Mouse (Mus musculus): ENCODE results near the gene Gm21828. TPM values are rescaled to one million over a fixed set of nuclear protein-coding genes. Genes with fewer than 3 reads are reported as not detected.
"Not testable (repeated sequence)": the region's sequence is repeated elsewhere in the genome, so short reads cannot be mapped to it uniquely, and the experiment has no call there.

Gm21828 gene
- not detected in 2 replicates for total RNA-seq (2014; rRNA removed; ENCODE audit: low replicate concordance)
- not detected in 2 replicates for polyA plus RNA-seq (2015; fragmentation: Nextera tagmentation; extraction: Ambion mirVana)

- no CpG with 5 or more reads among the region's 3 CpGs for WGBS
- not testable (repeated sequence) for H3K4me1 ChIP-seq (ENCODE audit: control insufficient read depth, insufficient read depth); H3K9me3 ChIP-seq (replicated peaks; ENCODE audit: control insufficient read depth, low read length); H3K27me3 ChIP-seq (ENCODE audit: control insufficient read depth, insufficient read depth, low read length); H3K4me3 ChIP-seq (ENCODE audit: low read depth, low read length); H3K27ac ChIP-seq (ENCODE audit: low read depth); H3K36me3 ChIP-seq (replicated peaks; ENCODE audit: control insufficient read depth, insufficient read depth, low read length); H3K9ac ChIP-seq (replicated peaks; ENCODE audit: low read depth, low read length); H3K4me2 ChIP-seq (ENCODE audit: low read depth, low read length); ATAC-seq (ENCODE audit: insufficient read depth, low read depth); DNase-seq (ENCODE audit: low spot score)
Measured at GRCm38 (mm10) chrY:13223828-13224227, at the start of gene Gm21828. Gene Gm21828, minus strand, starts transcription at chrY:13223928.

- not testable (repeated sequence) for H3K27me3 ChIP-seq (ENCODE audit: control insufficient read depth, insufficient read depth, low read length); DNase-seq (ENCODE audit: low spot score); H3K4me1 ChIP-seq (ENCODE audit: control insufficient read depth, insufficient read depth); H3K36me3 ChIP-seq (replicated peaks; ENCODE audit: control insufficient read depth, insufficient read depth, low read length); H3K27ac ChIP-seq (ENCODE audit: low read depth); H3K4me2 ChIP-seq (ENCODE audit: low read depth, low read length); H3K9ac ChIP-seq (replicated peaks; ENCODE audit: low read depth, low read length); H3K9me3 ChIP-seq (replicated peaks; ENCODE audit: control insufficient read depth, low read length); ATAC-seq (ENCODE audit: insufficient read depth, low read depth); H3K4me3 ChIP-seq (ENCODE audit: low read depth, low read length)
Measured at GRCm38 (mm10) chrY:13252091-13252490, 28.4 kb upstream of the Gm21828 start, which contains the start of the genes Gm21440 and Gm21454. Gene Gm21440, plus strand, starts transcription at chrY:13252391. Gene Gm21454, plus strand, starts transcription at chrY:13252442.

Other genes with a start within 250 kb of the Gm21828 start
- gene Gm20807, start 181.0 kb downstream of the Gm21828 start, total RNA-seq (2014; rRNA removed; ENCODE audit: low replicate concordance), result not detected in 2 replicates
- gene Gm20807, start 181.0 kb downstream of the Gm21828 start, polyA plus RNA-seq (2015; fragmentation: Nextera tagmentation; extraction: Ambion mirVana), result not detected in 2 replicates
- not detected in 2 replicates for gene Gm21891, start 90.4 kb downstream of the Gm21828 start, total RNA-seq (2014; rRNA removed; ENCODE audit: low replicate concordance)
- not detected in 2 replicates for gene Gm21891, start 90.4 kb downstream of the Gm21828 start, polyA plus RNA-seq (2015; fragmentation: Nextera tagmentation; extraction: Ambion mirVana)
- not detected in 2 replicates for gene Gm21425, start 62.0 kb downstream of the Gm21828 start, total RNA-seq (2014; rRNA removed; ENCODE audit: low replicate concordance)
- not detected in 2 replicates for gene Gm21425, start 62.0 kb downstream of the Gm21828 start, polyA plus RNA-seq (2015; fragmentation: Nextera tagmentation; extraction: Ambion mirVana)
- gene Gm21440, start 28.5 kb upstream of the Gm21828 start, total RNA-seq (2014; rRNA removed; ENCODE audit: low replicate concordance), result not detected in 2 replicates
- not detected in 2 replicates for gene Gm21440, start 28.5 kb upstream of the Gm21828 start, polyA plus RNA-seq (2015; fragmentation: Nextera tagmentation; extraction: Ambion mirVana)
- not detected in 2 replicates for gene Gm21454, start 28.5 kb upstream of the Gm21828 start, total RNA-seq (2014; rRNA removed; ENCODE audit: low replicate concordance)
- gene Gm21454, start 28.5 kb upstream of the Gm21828 start, polyA plus RNA-seq (2015; fragmentation: Nextera tagmentation; extraction: Ambion mirVana), result not detected in 2 replicates
- gene Gm21725, start 125.1 kb upstream of the Gm21828 start, total RNA-seq (2014; rRNA removed; ENCODE audit: low replicate concordance), result not detected in 2 replicates
- gene Gm21725, start 125.1 kb upstream of the Gm21828 start, polyA plus RNA-seq (2015; fragmentation: Nextera tagmentation; extraction: Ambion mirVana), result not detected in 2 replicates
- gene Gm21866, start 241.7 kb upstream of the Gm21828 start, total RNA-seq (2014; rRNA removed; ENCODE audit: low replicate concordance), result not detected in 2 replicates
- gene Gm21866, start 241.7 kb upstream of the Gm21828 start, polyA plus RNA-seq (2015; fragmentation: Nextera tagmentation; extraction: Ambion mirVana), result not detected in 2 replicates

Measured in heart, postnatal 0 days (tissue).